Mouse (Mus musculus): Measurements from ENCODE around the gene Ly6g6e. TPM values are rescaled to one million over a fixed set of nuclear protein-coding genes. Genes with fewer than 3 reads are reported as not detected.

Ly6g6e gene
- polyA plus RNA-seq, 1 experiment from 2014 or later = 0.28 TPM

DNA sequence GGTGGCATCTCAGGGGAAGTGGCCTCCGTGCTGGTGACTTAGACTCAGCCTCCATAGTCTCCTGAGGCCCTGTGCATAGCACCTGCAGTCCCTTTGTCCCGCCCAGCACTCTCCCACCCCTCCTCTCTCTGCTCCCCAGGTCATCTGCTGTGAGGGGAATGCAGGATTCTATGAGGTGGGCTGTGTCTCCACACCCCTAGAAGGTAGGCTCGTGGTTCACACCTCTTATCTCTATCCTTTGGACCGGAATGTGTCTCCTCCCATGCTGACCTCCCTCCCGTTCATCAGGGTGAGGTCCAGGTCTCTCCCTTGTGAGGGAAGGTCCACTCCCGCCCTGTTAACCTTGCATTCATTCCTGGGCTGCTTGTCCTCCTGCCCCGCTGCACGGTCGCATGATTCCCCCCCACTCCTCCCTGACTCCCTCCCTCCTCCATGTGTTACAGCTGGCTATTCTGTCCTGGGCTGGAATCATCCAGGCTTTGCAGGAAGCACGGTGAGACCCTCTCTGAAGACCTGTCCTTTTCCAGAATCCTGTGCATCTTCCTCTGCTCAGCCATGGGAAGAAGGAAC, 23.6 kb downstream of the Ly6g6e start:
- Histone ChIP-seq H3K4me1 (no peaks in the 10 kb centered on the region), H3K36me3 (replicated peaks) (peaks cover 85% of the 10 kb centered on the region)
- ATAC-seq (ENCODE audit: low FRiP score) = no peak

DNA sequence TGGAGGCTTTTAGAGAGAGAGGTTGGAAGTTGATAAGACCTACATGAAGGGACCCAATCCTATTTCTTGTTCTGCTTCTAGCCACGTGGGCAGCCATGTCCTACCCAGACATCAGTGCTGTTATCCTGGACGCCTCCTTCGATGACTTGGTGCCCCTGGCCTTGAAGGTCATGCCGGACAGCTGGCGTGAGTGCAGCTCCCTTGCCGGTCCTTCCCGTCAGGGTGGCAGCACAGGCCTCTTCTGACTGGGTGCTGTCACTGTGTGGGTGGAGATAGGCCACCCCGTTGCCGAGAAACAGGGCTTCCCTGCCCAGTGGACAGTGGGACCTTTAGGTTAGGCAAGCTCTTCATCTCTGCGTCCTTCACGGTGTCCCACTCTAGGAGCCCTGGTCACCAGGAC, 24.5 kb downstream of the Ly6g6e start:
- H3K27ac ChIP-seq = no peak overlapping the region
- no peak for ATAC-seq (ENCODE audit: low FRiP score)
- no peaks in the 10 kb centered on the region for H3K27me3 ChIP-seq
- H3K4me1 ChIP-seq = peaks cover 6% of the 10 kb centered on the region; the same call in 1 of the 2 replicates
- no peak overlapping the region for H3K4me2 ChIP-seq
- H3K9ac ChIP-seq = no peak overlapping the region
- no peak overlapping the region for H3K4me3 ChIP-seq (replicated peaks)
- peaks cover 78% of the 10 kb centered on the region for H3K36me3 ChIP-seq (replicated peaks)
- WGBS = 95% methylated on average over 11 of the region's 11 CpGs
- H3K9me3 ChIP-seq = no peaks in the 10 kb centered on the region

More for the DNA sequence above, 23.6 kb downstream of the Ly6g6e start:
- Histone ChIP-seq H3K27me3 (no peaks in the 10 kb centered on the region), H3K9ac (no peak overlapping the region), H3K4me3 (replicated peaks) (no peak overlapping the region), H3K4me2 (no peak overlapping the region), H3K9me3 (no peaks in the 10 kb centered on the region), H3K27ac (no peak overlapping the region)
- WGBS = 75% methylated on average over 10 of the region's 10 CpGs

DNA sequence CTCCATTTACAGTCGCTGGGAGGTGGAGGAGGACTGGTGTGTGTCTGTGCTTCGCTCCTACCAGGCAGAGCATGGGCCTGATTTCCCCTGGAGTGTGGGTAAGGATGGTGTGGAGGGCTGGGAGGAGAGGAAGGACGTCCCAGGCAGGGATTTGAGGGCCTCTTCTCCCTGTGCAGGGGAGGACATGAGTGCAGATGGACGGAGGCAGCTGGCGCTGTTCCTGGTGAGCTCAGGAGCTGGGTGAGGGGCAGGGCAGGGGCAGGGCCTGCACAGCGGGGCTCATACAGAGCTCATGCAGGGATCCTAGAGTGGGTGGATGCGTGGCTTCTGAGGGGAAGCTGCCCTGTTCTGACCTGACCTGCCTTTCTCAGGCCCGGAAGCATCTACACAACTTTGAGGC, 25.6 kb downstream of the Ly6g6e start:
- ATAC-seq (ENCODE audit: low FRiP score) = no peak
- Histone ChIP-seq H3K4me2 (no peak overlapping the region), H3K36me3 (replicated peaks) (peaks cover 67% of the 10 kb centered on the region), H3K9me3 (no peaks in the 10 kb centered on the region), H3K27ac (no peak overlapping the region), H3K27me3 (no peaks in the 10 kb centered on the region), H3K4me1 (peaks cover 8% of the 10 kb centered on the region; the same call in 1 of the 2 replicates), H3K4me3 (replicated peaks) (no peak overlapping the region), H3K9ac (no peak overlapping the region)
- 81% methylated on average over 8 of the region's 8 CpGs for WGBS

DNA sequence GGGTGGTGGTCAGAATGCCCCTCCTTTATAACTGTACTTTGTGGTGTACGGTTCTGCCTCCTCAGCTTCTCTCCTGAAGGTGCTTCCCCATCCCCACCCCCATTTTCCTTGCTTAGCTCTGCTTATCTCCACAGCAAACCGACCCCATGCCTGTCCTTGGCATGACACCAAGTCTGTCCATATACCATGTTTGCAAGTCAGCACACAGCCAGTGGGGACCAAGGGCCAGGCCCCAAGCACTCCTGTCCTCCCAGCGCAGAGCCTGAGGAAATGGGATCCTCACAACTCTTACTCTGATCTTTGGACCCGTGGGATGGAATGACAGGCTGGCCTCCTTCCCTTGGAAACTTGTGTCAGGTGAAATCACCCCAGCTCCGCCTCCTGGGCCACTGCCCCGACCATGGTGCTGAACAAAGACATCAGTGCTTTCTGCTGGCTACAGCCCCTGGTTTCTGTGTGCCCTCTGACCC, 26.6 kb downstream of the Ly6g6e start:
- no peak overlapping the region for H3K9ac ChIP-seq

DNA sequence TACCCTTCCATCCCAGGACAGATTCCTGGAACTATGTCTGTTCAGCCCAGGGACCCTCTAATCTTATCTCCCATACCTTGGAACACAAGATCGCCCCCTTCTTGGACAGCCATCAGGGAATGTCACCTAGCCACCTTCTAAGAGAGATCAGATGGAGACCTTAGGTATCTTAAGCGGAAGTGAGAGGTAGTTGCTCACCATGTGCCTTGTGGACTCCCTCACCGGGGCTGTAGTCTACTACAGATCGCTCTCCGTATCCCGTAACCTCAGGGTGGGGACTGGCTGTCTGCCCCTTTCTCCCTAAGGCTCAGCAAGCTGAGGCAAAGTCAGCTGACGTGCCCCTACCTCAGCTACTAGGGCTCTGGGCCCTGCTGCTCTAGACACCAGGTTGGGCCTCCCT, 27.4 kb downstream of the Ly6g6e start:
- Histone ChIP-seq H3K27ac (no peak overlapping the region), H3K9me3 (no peaks in the 10 kb centered on the region), H3K36me3 (replicated peaks) (peaks cover 49% of the 10 kb centered on the region), H3K27me3 (no peaks in the 10 kb centered on the region), H3K4me2 (no peak overlapping the region), H3K4me1 (peaks cover 8% of the 10 kb centered on the region; the same call in 1 of the 2 replicates), H3K4me3 (replicated peaks) (no peak overlapping the region), H3K9ac (no peak overlapping the region)
- no peak for ATAC-seq (ENCODE audit: low FRiP score)
- 91% methylated on average over 7 of the region's 7 CpGs for WGBS

More for the DNA sequence above, 26.6 kb downstream of the Ly6g6e start:
- Histone ChIP-seq H3K9me3 (no peaks in the 10 kb centered on the region), H3K36me3 (replicated peaks) (peaks cover 57% of the 10 kb centered on the region), H3K4me2 (no peak overlapping the region), H3K27me3 (no peaks in the 10 kb centered on the region), H3K4me1 (peaks cover 8% of the 10 kb centered on the region; the same call in 1 of the 2 replicates), H3K4me3 (replicated peaks) (no peak overlapping the region), H3K27ac (no peak overlapping the region)
- no peak for ATAC-seq (ENCODE audit: low FRiP score)
- WGBS = 79% methylated on average over 6 of the region's 6 CpGs

DNA sequence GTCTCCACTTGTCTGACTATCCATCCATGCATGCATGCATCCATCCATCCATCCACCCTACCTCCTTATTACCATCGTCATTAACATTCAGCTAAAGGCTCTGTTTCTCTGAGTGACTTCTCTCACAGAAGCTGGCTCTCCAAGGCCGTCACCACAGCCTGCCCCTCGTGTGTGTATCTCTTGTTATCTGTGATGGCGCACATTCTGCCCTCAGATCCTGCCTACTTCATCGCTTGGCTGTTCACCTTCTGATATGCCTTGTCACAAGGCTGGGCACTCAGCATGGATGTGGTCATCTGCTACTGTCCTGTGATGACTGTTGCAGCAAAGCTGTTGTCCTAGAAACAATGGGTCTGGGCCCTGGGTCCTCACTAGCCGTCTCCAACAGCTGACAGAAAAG, 28.1 kb downstream of the Ly6g6e start:
- Histone ChIP-seq H3K4me1 (peaks cover 8% of the 10 kb centered on the region; the same call in 1 of the 2 replicates), H3K36me3 (replicated peaks) (peaks cover 42% of the 10 kb centered on the region), H3K27me3 (no peaks in the 10 kb centered on the region), H3K9ac (no peak overlapping the region), H3K4me3 (replicated peaks) (no peak overlapping the region), H3K27ac (no peak overlapping the region), H3K9me3 (no peaks in the 10 kb centered on the region), H3K4me2 (no peak overlapping the region)
- ATAC-seq (ENCODE audit: low FRiP score) = no peak
- 84% methylated on average over 6 of the region's 6 CpGs for WGBS

DNA sequence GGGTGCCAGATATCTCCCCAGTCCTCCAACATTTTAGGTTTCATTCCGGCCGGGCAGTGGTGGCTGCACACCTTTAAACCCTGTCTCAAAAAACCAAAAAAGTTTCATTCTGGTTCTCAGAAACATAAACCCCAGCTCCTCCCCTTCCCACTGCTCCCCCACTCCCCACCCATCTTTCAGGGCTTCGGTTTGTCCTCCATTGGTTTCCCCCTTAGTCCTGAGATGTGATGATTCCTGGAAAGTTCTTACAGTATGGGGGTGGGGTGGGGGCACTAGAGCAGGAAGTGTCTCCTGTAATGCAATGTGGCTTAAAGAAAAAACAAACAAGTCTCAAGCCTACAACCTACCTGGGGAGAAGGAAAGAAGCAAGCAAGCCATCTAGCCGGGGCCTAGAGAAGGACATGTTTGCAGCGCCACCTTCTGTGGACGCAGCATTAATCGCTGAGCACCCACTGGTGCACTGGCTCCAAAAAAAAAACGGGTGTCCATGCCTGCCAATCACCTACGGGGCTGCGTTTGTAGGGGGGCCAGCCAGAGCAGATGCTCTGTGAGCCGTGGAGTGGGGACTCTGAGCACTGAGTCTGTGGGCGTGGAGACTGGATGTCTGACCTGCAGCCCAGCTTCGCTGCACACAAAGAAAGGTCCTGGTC, 29.2 kb downstream of the Ly6g6e start:
- H3K4me1 ChIP-seq = peaks cover 8% of the 10 kb centered on the region; the same call in 1 of the 2 replicates
- peak overlapping the region; percentile 42 for H3K4me2 ChIP-seq
- peak overlapping the region; percentile 29; the same call in 1 of the 2 replicates for H3K9ac ChIP-seq
- H3K9me3 ChIP-seq = no peaks in the 10 kb centered on the region
- 23% methylated on average over 13 of the region's 13 CpGs for WGBS
- no peak overlapping the region for H3K27ac ChIP-seq
- H3K27me3 ChIP-seq = no peaks in the 10 kb centered on the region
- H3K36me3 ChIP-seq (replicated peaks) = peaks cover 31% of the 10 kb centered on the region
- no peak overlapping the region; the same call in 1 of the 2 replicates for H3K4me3 ChIP-seq (replicated peaks)
- peak; percentile 51 for ATAC-seq (ENCODE audit: low FRiP score)

DNA sequence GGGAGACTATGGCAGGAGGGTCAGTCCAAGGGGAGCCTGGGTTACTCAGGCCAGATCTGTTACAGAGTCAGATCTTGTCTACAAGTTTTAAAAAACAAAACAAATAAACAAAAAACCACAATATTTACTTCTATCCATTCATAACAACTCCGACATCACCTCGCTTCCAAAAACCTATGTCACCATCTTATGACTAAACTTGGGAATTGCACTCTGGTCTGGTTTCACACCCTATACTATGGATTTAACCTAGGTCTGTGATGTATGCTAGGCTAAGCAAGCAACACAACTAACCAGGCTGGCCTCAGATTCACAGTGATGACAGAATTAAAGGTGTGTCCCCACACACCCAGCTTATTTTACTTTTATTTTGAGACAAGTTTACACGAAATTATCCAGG, 29.8 kb downstream of the Ly6g6e start:
- no peaks in the 10 kb centered on the region; the same call in 1 of the 2 replicates for H3K27me3 ChIP-seq
- H3K36me3 ChIP-seq (replicated peaks) = peaks cover 25% of the 10 kb centered on the region
- H3K4me3 ChIP-seq (replicated peaks) = no peak overlapping the region
- no peak overlapping the region; the same call in 1 of the 2 replicates for H3K4me2 ChIP-seq
- 0 out of 2 replicates have a peak overlapping the region, but pooled peaks have one; percentile 29 for H3K9ac ChIP-seq
- ATAC-seq (ENCODE audit: low FRiP score) = no peak
- peaks cover 8% of the 10 kb centered on the region; the same call in 1 of the 2 replicates for H3K4me1 ChIP-seq
- no peaks in the 10 kb centered on the region for H3K9me3 ChIP-seq
- H3K27ac ChIP-seq = no peak overlapping the region
- 60% methylated on average over 3 of the region's 3 CpGs for WGBS

DNA sequence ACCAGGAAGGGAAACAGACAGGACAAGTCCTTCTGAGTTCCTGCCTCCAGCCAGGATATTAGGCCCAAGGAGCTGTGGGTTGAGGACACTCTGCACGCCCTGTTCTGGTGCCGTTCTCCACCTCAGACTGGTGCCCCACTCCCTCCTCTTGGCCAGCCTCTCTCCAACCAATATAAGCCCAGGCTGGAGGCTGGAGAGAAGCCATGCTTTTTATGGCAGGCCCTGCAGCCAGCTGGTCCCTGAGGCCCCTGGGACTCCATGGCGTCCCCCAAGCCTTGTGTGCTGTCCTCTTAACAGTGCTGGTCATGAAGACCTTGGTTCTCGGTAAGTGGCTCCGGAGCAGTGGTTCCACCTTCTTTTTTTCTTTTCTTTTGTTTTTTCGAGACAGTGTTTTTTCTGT, 31.4 kb downstream of the Ly6g6e start, which contains the start of gene Ly6g5c:
Ly6g5c (plus strand) TSS at position 183 of the 400 bp plus-strand sequence.
- Histone ChIP-seq H3K4me3 (replicated peaks) (no peak within 1 kb of the TSS), H3K9me3 (no peaks in the 10 kb centered on the region), H3K27me3 (no peaks in the 10 kb centered on the region; the same call in 1 of the 2 replicates), H3K4me1 (peaks cover 8% of the 10 kb centered on the region; the same call in 1 of the 2 replicates), H3K9ac (no peak within 1 kb of the TSS), H3K36me3 (replicated peaks) (peaks cover 9% of the 10 kb centered on the region), H3K27ac (no peak within 1 kb of the TSS), H3K4me2 (no peak within 1 kb of the TSS)
- ATAC-seq (ENCODE audit: low FRiP score) = no peak
- 90% methylated on average over 6 of the region's 6 CpGs for WGBS

DNA sequence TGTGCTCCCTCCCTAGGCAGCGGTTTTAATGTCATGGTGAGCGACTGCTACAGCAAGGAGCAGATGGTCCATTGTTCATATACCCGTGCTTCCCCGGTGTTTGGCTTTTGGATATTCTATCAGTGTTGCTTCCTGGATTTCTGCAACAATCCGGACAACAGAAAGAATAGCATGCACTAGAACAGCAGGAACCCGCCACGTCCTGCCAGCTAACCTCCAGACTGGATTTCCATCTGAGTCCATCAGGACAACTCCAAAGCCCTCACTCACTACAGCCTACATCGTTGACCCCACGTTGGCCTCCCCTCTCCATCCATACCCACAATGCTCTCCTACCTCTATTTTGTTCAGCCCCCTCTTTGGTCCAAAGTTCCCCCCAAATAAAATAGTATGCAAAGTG, 35.1 kb downstream of the Ly6g6e start:
- 83% methylated on average over 9 of the region's 9 CpGs for WGBS
- no peak for ATAC-seq (ENCODE audit: low FRiP score)
- H3K4me3 ChIP-seq (replicated peaks) = no peak overlapping the region
- H3K36me3 ChIP-seq (replicated peaks) = peaks cover 30% of the 10 kb centered on the region
- no peaks in the 10 kb centered on the region for H3K9me3 ChIP-seq
- H3K4me1 ChIP-seq = no peaks in the 10 kb centered on the region
- H3K27ac ChIP-seq = no peak overlapping the region
- no peaks in the 10 kb centered on the region; the same call in 1 of the 2 replicates for H3K27me3 ChIP-seq
- no peak overlapping the region for H3K9ac ChIP-seq
- no peak overlapping the region for H3K4me2 ChIP-seq

DNA sequence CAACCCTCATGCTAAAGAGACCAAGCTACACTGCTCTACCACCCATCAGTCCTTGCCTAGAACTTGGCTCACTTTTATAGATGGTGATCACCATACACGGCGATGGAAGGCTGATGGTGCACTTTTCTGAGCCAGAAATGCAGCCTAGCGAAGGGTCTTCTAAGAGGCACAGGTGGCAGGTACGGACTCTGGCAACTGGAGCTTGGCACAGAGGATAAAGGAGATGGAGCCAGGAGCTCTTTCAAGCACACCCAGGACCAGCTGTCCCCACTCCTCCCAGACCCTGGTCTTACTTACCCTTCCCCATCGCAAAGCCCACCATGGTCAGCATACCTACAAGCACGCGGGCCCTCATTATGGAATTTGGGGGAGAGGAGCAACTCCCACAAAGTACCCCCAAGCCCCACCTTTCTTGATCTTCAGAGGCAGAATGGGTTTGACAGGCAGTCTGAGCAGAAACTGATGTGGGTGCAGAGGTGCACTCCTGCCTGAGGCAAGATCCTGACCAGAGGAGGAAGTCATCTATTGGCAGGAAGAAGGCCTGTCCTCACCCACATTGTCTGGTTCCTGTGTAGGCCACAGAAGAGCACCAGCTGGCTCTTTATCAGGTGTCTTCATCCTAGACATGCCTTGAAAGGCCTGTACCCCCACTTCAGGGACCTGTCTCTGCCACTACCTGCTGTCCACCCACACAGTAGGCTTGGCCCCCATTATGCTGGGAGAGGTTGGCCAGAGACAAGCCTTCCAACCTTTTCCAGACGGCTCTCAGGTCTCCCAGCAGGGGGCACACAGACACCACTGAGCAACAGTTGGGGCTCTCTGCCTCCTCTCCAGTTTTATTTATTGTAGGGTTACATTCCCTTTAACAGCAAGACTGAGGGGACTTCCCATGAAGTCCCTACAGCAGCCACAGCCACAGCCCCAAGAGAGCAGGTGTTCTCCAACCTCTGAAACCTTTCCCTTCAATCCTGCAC, 38.6 kb downstream of the Ly6g6e start, which contains the start of gene Ly6g5b:
Ly6g5b (minus strand) TSS at position 383 of the 974 bp plus-strand sequence.
- H3K27me3 ChIP-seq = no peaks in the 10 kb centered on the region; the same call in 1 of the 2 replicates
- no peaks in the 10 kb centered on the region for H3K9me3 ChIP-seq
- H3K27ac ChIP-seq = no peak within 1 kb of the TSS
- H3K4me2 ChIP-seq = no peak within 1 kb of the TSS
- no peak for ATAC-seq (ENCODE audit: low FRiP score)
- WGBS = 88% methylated on average over 8 of the region's 8 CpGs
- H3K4me1 ChIP-seq = peaks cover 8% of the 10 kb centered on the region
- peaks cover 54% of the 10 kb centered on the region for H3K36me3 ChIP-seq (replicated peaks)
- H3K4me3 ChIP-seq (replicated peaks) = no peak within 1 kb of the TSS
- H3K9ac ChIP-seq = no peak within 1 kb of the TSS

DNA sequence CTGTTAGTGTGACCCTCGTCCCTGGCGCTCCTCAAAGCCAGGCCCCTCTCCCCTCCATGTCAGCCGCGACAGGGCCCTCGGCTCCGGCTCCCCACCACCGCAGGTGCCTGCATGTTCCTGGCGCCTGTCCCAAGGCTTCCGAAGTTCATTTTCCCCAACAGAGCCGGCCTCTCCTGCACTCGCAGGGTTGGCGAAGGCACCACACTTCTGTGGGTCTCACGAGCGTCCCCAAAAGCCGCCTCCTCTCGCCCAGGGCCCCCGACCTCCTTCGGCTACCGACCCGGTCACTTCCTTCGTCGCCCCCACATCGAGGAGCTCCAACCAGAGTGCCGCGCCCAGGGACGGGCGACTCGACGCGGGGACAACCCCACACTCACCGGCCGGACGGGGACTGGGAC, 44.0 kb downstream of the Ly6g6e start:
- under 1% methylated on average over 33 of the region's 33 CpGs for WGBS
- H3K9me3 ChIP-seq = no peaks in the 10 kb centered on the region
- peak overlapping the region; percentile 94 for H3K4me2 ChIP-seq
- H3K27me3 ChIP-seq = no peaks in the 10 kb centered on the region
- H3K27ac ChIP-seq = peak overlapping the region; percentile 70
- H3K4me1 ChIP-seq = peaks cover 24% of the 10 kb centered on the region
- H3K36me3 ChIP-seq (replicated peaks) = peaks cover 52% of the 10 kb centered on the region
- peak overlapping the region; percentile 98 for H3K9ac ChIP-seq
- no peak for ATAC-seq (ENCODE audit: low FRiP score)
- H3K4me3 ChIP-seq (replicated peaks) = peak overlapping the region; percentile 98

Data from forebrain, embryonic 12.5 days (tissue).